Mouse (Mus musculus): ENCODE data around the gene Nhsl2.

DNA sequence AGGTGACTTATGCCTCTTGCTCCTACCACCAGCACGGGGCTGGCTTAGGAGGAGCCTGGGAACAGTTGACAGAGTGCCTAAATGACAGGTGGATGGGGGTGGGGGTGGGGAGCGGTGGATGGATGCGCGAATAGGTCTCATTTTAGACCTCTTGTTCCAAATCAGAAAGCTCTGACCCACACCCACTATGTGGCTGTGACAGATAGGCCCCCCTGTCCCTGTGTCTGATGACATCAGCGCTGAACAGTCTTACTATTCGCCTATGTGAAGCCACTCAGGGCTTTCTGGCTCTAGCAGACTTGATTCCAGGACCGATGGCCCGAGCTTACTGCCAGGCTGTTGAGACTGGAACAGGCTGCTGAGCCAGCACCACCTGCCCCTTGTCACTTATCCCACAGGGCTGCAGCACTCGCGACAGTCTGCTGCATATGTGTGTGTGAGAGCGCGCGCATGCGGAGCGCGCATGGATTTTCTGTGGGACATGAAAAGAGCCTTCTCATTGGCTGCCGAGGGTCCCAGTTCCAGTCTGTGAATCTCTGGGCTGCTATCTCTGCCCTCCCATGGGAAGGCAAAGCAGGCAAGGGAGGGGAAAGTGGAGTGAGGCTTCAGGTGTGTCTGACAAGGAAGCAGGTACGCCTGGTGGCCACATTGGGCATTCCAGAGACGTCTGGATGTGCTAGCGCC lies 154.6 kb downstream of the Nhsl2 start:
- TF ChIP-seq CTCF (conservative IDR thresholded peaks at IDR 0.05; ENCODE audit: low read length) (no peak), POU5F1 (IDR thresholded peaks at IDR 0.05; ENCODE audit: borderline replicate concordance, low read length) (no peak)
